Mouse (Mus musculus) heart, postnatal 10 days (tissue): ENCODE results near the gene Ift140. TPM values are rescaled to one million over a fixed set of nuclear protein-coding genes. Genes with fewer than 3 reads are reported as not detected.
"Not testable (repeated sequence)": the region's sequence is repeated elsewhere in the genome, so short reads cannot be mapped to it uniquely, and the experiment has no call there.

Experiments
- DNase-seq, 2 experiments: peaks; one replicate each; pipeline ENCODE4 v3.0.0; 2021
- intact Hi-C: fragments of 180-260 bp; cut with DNase I; formaldehyde crosslinking; loops from one replicate; pipeline ENCODE4 v1.15.1; 2025
- total RNA-seq, 2 experiments: library from RNA; stranded (reverse); gene quantifications; 2 replicates each; pipeline ENCODE4 v1.2.3; 2021

The Ift140 gene
- total RNA-seq, 2 experiments from 2014 or later = 7.3 to 7.8 TPM

- intact Hi-C loops = loop anchor here (5.0 kb wide), 1 partner anchor 70 kb away; the partner anchor contains the start of gene BC003965
- DNase-seq = no peak
Measured at GRCm38 (mm10) chr17:25112423-25112810, 96.5 kb downstream of the Ift140 start.

GRCm38 (mm10) chr17:25114908-25115645 is 99.2 kb downstream of the Ift140 start:
- intact Hi-C loops = loop anchor here (5.0 kb wide), 2 partner anchors 67 to 157 kb away; partner anchors contain the start of genes BC003965 and Ube2i
- peak in 1 of 2 experiments; percentile 12 for DNase-seq

GRCm38 (mm10) chr17:25115664-25116432 is 100.0 kb downstream of the Ift140 start, which contains the start of gene Telo2:
Gene Telo2 (minus strand): TSS chr17:25115967.
- DNase-seq = peak; percentile 95 to 97
- intact Hi-C loops = loop anchor here (2.0 to 5.0 kb wide), 2 partner anchors 17 to 156 kb away; partner anchors contain the start of genes Clcn7 and Ube2i

- peak in 1 of 2 experiments; percentile 39 for DNase-seq
- intact Hi-C loops = loop anchor here (2.0 to 5.0 kb wide), 2 partner anchors 16 to 155 kb away; partner anchors contain the start of genes Clcn7 and Ube2i
Measured at GRCm38 (mm10) chr17:25117263-25117662, 101.4 kb downstream of the Ift140 start.

- intact Hi-C loops = no loop called here
- peak in 1 of 2 experiments; percentile 23 for DNase-seq
Measured at GRCm38 (mm10) chr17:25120406-25120805, 104.5 kb downstream of the Ift140 start, which contains the start of gene Ptx4. Gene Ptx4 (plus strand): TSS chr17:25120760.

- intact Hi-C loops = no loop called here
Measured at GRCm38 (mm10) chr17:25123979-25124378, 108.1 kb downstream of the Ift140 start.

GRCm38 (mm10) chr17:25125442-25126060 is 109.7 kb downstream of the Ift140 start:
- intact Hi-C loops, DNase-seq: not testable (repeated sequence)

More at GRCm38 (mm10) chr17:25123979-25124378, 108.1 kb downstream of the Ift140 start:
- peak in 1 of 2 experiments; percentile 31 for DNase-seq

GRCm38 (mm10) chr17:25127079-25127478 is 111.2 kb downstream of the Ift140 start:
- intact Hi-C loops = no loop called here
- peak; percentile 47 to 53 for DNase-seq

GRCm38 (mm10) chr17:25127681-25128080 is 111.8 kb downstream of the Ift140 start:
- intact Hi-C loops = no loop called here

GRCm38 (mm10) chr17:25130060-25130459 is 114.2 kb downstream of the Ift140 start:
- intact Hi-C loops = loop anchor here (5.0 kb wide), 1 partner anchor 142 kb away; the partner anchor contains the start of gene Ube2i
- no peak for DNase-seq

More at GRCm38 (mm10) chr17:25127681-25128080, 111.8 kb downstream of the Ift140 start:
- no peak for DNase-seq

- DNase-seq = peak; percentile 95 to 98
- intact Hi-C loops = loop anchor here (2.0 to 5.0 kb wide), 2 partner anchors 16 to 139 kb away; partner anchors contain the start of gene Ube2i
Measured at GRCm38 (mm10) chr17:25133275-25133698, 117.4 kb downstream of the Ift140 start, which contains the start of gene Clcn7. Gene Clcn7 (plus strand): TSS chr17:25133391.

GRCm38 (mm10) chr17:25135622-25136021 is 119.7 kb downstream of the Ift140 start:
- DNase-seq = no peak
- intact Hi-C loops = no loop called here

GRCm38 (mm10) chr17:25138803-25139202 is 122.9 kb downstream of the Ift140 start:
- no peak for DNase-seq
- intact Hi-C loops = no loop called here

- intact Hi-C loops = no loop called here
- DNase-seq = peak in 1 of 2 experiments; percentile 25
Measured at GRCm38 (mm10) chr17:25139960-25140359, 124.1 kb downstream of the Ift140 start.

Other genes starting within 250 kb of the Ift140 start
- gene Meiob, start 211.8 kb upstream of the Ift140 start, total RNA-seq = not detected
- gene Hagh, start 175.9 kb upstream of the Ift140 start, total RNA-seq = 100 to 1,000 TPM; 110 to 117 TPM
- 10 to 100 TPM; 62.4 to 66.0 TPM for gene Fahd1, start 165.7 kb upstream of the Ift140 start, total RNA-seq
- gene Igfals, start 150.1 kb upstream of the Ift140 start, total RNA-seq = 10 to 100 TPM in 1 of 2 experiments, 1 to 10 TPM in 1; 9.9 to 14.0 TPM
- gene Nubp2, start 129.7 kb upstream of the Ift140 start, total RNA-seq = 10 to 100 TPM; 27.0 to 27.8 TPM
- 10 to 100 TPM; 41.3 to 45.8 TPM for gene Spsb3, start 129.4 kb upstream of the Ift140 start, total RNA-seq
- gene Eme2, start 121.0 kb upstream of the Ift140 start, total RNA-seq = 10 to 100 TPM; 17.1 to 23.7 TPM
- 100 to 1,000 TPM; 114 to 116 TPM for gene Mrps34, start 121.0 kb upstream of the Ift140 start, total RNA-seq
- 10 to 100 TPM; 45.4 to 54.6 TPM for gene Nme3, start 119.6 kb upstream of the Ift140 start, total RNA-seq
- gene Mapk8ip3, start 79.1 kb upstream of the Ift140 start, total RNA-seq = 10 to 100 TPM; 64.0 to 66.9 TPM
- gene Jpt2, start 55.4 kb upstream of the Ift140 start, total RNA-seq = 10 to 100 TPM; 19.4 to 22.9 TPM
- gene Cramp1l, start 297 bp upstream of the Ift140 start, total RNA-seq = 10 to 100 TPM; 15.2 to 15.9 TPM
- 10 to 100 TPM; 42.1 to 42.2 TPM for gene Tmem204, start 67.5 kb downstream of the Ift140 start, total RNA-seq
- 10 to 100 TPM; 15.2 to 16.8 TPM for gene Telo2, start 99.9 kb downstream of the Ift140 start, total RNA-seq
- 1 to 10 TPM; 1.9 to 4.6 TPM for gene Ptx4, start 104.7 kb downstream of the Ift140 start, total RNA-seq
- 10 to 100 TPM; 27.7 to 28.8 TPM for gene Clcn7, start 117.3 kb downstream of the Ift140 start, total RNA-seq
- under 1 TPM in 1 of 2 experiments, not detected in 1; 0.10 TPM for gene Ccdc154, start 146.4 kb downstream of the Ift140 start, total RNA-seq
- not detected for gene Gm38655, start 159.4 kb downstream of the Ift140 start, total RNA-seq
- 10 to 100 TPM; 18.4 to 18.8 TPM for gene BC003965, start 168.5 kb downstream of the Ift140 start, total RNA-seq
- 10 to 100 TPM in 1 of 2 experiments, 1 to 10 TPM in 1; 10.0 to 10.1 TPM for gene Unkl, start 172.3 kb downstream of the Ift140 start, total RNA-seq
- gene Gnptg, start 224.0 kb downstream of the Ift140 start, total RNA-seq = 10 to 100 TPM; 11.3 to 13.9 TPM
- gene Tsr3, start 224.1 kb downstream of the Ift140 start, total RNA-seq = 10 to 100 TPM; 12.7 to 13.8 TPM
- under 1 TPM; 0.27 to 0.34 TPM for gene Baiap3, start 240.3 kb downstream of the Ift140 start, total RNA-seq